Mouse (Mus musculus) skeletal muscle tissue, adult 2 months (tissue): ENCODE measurements around the gene Gm9970.

Experiments used
- DNase-seq: peaks from one replicate; pipeline ENCODE4 v3.0.0-alpha.2; 2012; ENCODE audit warnings: low read depth, low spot score

Gene Gm9970

GRCm38 (mm10) chr5:31195671-31196070 lies 45.4 kb downstream of the Gm9970 start:
- DNase-seq, result no peak

GRCm38 (mm10) chr5:31194486-31195485 lies 46.2 kb downstream of the Gm9970 start:
- no peak for DNase-seq

GRCm38 (mm10) chr5:31193631-31194281 lies 47.3 kb downstream of the Gm9970 start:
- no peak for DNase-seq

- DNase-seq, result peak; percentile 97
Measured at GRCm38 (mm10) chr5:31192939-31193630, 47.9 kb downstream of the Gm9970 start, which contains the start of the genes Snx17 and Eif2b4. Gene Snx17 (plus strand): TSS chr5:31193227. Gene Eif2b4 (minus strand): TSS chr5:31193430.

GRCm38 (mm10) chr5:31192045-31192938 lies 48.7 kb downstream of the Gm9970 start:
- DNase-seq, result peak; percentile 79
